Mouse (Mus musculus) G1E-ER4 (cell line): Measurements from ENCODE around the gene Baiap2. TPM values are rescaled to one million over a fixed set of nuclear protein-coding genes. Genes with fewer than 3 reads are reported as not detected.

Experiments used
- GATA1 ChIP-seq: IDR thresholded peaks from one replicate; pipeline ENCODE4 v1.8.0; 2012; ENCODE audit warnings: low read length, inconsistent platforms
- polyA plus RNA-seq: library from polyadenylated mRNA; stranded (reverse); fragments of >175 nt; gene quantifications from 2 replicates; pipeline ENCODE4 v1.2.3, GENCODE M21; 2012

Baiap2 gene
- polyA plus RNA-seq, 1 experiment, result 9.1 TPM

DNA sequence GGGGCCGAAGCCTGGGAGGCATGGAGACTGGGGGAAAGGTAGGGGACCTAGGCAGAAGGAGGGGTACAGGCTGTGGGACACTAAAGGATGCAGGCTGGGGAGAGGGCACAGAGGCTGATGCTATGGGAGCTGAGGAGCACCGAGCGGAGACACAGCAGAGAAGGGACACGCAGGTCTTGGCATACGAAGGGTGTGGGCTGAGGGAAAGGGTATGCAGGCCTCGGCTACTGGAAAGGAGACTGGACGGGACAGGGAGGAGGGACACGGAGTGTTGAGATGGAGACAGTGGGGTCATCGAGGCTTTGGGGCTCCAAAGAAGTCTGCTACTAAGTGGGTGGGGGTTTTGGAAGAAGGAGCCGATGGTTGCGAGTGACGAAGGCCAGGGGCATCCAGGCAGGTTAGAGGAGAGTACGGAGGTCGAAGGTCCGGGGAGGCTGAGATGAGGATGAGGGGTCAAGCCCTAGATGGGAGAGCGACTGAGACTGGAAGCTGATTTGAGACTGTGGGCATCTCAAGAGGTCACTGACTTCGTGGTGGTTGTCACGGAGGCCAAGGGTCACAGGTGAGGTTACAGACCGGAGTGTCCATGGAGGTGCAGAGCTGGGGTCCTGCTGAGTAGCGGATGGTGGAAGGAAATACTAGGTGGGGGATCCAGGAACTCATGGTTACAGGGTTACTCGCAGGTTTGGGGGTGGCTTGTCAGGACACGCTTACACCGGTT, 105.1 kb downstream of the Baiap2 start:
- TF ChIP-seq GATA1, result no peak

DNA sequence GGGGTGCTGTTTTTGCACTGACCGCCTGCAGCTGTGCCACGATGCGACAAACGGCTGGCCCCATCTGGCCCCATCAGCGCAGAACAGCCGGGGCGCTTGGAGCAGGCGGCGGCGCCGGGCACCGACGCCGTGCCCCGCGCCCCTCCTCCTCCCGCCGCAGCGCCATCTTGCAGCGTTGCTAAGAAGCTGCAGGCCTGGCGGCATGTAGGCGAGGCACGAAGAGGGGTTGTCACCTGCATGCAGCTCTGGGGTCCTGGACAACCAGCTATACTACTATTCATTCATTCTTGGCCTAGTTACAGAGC, 105.6 kb downstream of the Baiap2 start:
- TF ChIP-seq GATA1, result no peak

DNA sequence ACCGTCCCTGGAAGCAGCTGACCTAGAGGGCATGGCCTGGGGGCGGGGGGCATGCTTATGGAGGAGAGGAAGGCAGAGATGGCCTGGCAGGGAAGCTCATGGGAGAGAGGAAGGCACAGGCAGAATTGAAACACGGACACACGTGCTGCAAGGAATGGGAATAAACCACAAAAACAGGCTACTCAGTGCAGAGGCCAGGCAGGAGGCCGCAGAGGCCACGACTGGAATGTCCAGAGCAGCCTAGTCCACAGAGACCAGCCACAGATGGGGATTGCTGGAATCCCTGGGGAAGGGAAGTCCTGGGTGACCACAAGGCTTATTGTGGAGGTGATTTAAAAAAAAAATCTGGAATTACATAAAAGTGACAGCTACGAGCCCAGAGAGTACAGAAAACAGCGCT, 106.5 kb downstream of the Baiap2 start:
- no peak for TF ChIP-seq GATA1

DNA sequence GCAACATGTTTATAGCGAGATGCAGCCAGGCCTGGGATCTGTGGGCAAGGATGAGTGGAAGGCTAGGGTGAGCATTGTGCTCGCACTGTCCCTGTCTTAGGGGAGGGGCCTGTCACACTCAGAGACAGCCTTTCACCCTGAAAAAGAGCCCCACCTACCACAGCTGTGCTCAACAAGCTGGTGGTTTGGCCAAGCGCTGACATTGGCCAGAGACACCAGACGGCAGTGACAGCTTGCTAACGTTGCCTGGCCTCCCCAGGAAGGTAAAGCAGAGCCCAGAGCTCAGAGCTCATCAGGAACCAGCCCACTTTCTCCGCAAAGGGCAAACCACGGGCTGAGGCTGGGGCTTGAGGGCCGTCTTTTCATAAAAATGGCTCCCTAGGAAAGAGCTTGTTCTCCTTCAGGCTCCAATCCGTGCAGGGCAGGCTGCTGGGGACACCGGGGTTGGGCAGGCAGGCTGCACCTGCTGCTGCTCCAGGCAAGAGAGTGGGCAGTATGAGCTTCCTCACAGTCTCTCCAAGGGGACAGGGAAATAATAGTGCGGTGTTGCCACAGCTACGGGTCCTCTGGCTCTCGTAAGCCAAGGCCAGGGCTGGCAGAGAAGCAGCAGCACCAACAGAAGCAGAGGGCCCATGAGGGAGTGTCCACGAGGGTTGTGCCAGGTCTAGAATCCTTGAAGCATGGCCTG, 108.7 kb downstream of the Baiap2 start:
- no peak for TF ChIP-seq GATA1

DNA sequence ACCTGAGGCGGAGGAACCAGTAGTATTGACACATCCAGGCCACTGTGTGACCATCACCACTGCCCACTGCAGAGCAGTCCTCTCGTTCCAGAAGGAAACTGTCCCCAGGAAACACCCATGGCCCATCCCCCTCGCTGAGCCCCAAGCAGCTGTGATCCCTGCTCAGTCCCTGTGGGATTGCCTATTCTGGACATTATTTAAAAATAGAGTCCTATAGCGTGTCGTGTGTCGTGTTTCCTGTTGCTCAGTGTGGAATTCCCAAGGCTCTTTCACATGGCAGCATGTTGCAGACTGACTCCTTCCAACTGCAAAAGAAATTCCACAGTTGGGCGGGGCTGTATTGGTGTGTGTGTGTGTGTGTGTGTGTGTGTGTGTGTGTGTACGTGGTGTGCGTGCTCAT, 109.7 kb downstream of the Baiap2 start:
- no peak for TF ChIP-seq GATA1

DNA sequence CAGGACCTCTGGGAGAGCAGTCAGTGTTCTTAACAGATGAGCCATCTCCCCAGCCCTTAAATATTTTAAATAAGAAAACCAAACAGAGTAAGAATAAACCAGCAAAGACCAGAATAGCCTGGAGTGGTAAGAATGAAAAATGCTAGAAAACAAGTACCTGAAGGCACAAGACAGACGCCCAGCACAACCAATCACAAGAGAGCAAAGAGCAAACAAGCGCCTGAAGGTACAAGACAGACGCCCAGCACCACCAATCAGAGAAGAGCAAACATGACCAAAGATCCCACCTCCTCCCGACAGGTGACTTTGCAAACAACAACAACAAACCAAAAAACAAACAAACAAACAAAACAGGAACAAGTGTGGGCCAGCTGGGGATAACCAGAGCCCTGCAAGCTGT, 111.3 kb downstream of the Baiap2 start:
- no peak for TF ChIP-seq GATA1

DNA sequence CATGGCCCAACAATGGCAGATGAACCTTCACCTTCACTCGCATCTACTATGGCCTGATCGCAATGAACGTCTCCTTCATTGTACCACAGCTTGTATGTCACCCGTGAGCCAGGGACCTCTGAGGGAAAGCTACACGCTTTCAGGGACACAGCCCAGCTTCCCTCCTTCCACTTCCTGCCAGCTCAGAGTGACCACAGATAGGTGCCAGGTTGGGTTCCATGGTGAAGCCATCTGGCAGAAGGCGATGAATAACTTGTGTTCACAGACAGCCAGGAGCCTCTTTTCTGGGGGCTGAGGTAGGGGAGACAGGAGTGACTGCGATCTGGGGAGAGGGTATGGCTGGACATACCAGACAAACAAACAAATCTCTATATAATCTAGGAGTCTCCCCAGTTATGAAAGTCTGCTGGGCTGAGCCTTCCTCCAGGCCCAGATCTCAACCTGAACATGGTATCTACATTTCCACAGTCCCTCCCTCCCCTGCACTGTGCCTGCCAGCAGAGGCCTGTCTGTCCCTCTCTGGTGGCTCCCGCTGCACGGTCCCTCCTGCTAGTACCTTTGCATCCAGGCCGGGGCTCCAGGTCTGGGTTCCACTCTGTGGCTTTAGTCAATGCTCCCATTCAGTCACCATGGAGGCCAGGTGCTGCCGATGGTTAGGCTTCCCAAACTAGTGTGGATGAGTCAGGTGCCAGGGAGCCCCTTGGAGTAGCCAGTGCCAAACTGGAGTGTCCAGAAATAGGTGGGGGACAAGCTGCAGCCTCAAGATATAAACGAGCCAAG, 113.6 kb downstream of the Baiap2 start:
- TF ChIP-seq GATA1, result no peak

Other genes with a start within 250 kb of the Baiap2 start
- 70.4 and 86.6 TPM in 2 replicates for gene Chmp6, start 29.3 kb upstream of the Baiap2 start, polyA plus RNA-seq
- gene Aatk, start 104.4 kb downstream of the Baiap2 start, polyA plus RNA-seq, result not detected in 2 replicates
- 27.4 and 34.7 TPM in 2 replicates for gene Cep131, start 144.1 kb downstream of the Baiap2 start, polyA plus RNA-seq
- 21.8 and 22.2 TPM in 2 replicates for gene Tepsin, start 156.0 kb downstream of the Baiap2 start, polyA plus RNA-seq
- 94.4 and 129 TPM in 2 replicates for gene Ndufaf8, start 156.2 kb downstream of the Baiap2 start, polyA plus RNA-seq
- 88.1 and 113 TPM in 2 replicates for gene Slc38a10, start 208.6 kb downstream of the Baiap2 start, polyA plus RNA-seq